Mouse (Mus musculus): ENCODE results near the gene Khdc3. TPM values are rescaled to one million over a fixed set of nuclear protein-coding genes. Genes with fewer than 3 reads are reported as not detected.
"Not testable (repeated sequence)": the region's sequence is repeated elsewhere in the genome, so short reads cannot be mapped to it uniquely, and the experiment has no call there.

Gene Khdc3
- polyA plus RNA-seq, 1 experiment from 2014 or later, result 0.21 TPM

- Histone ChIP-seq H3K27me3 (ENCODE audit: control insufficient read depth, insufficient read depth, low read length) (no peaks in the 10 kb centered on the region), H3K9me3 (ENCODE audit: control insufficient read depth, low read length) (no peaks in the 10 kb centered on the region), H3K4me1 (replicated peaks; ENCODE audit: control insufficient read depth, insufficient read depth, low read length) (peaks cover 7% of the 10 kb centered on the region; the same call in 1 of the 2 replicates), H3K36me3 (replicated peaks; ENCODE audit: control insufficient read depth, insufficient read depth) (peaks cover 29% of the 10 kb centered on the region), H3K27ac (peak within 1 kb of the TSS; percentile 51), H3K4me3 (replicated peaks; ENCODE audit: low read length) (peak within 1 kb of the TSS; percentile 92), H3K9ac (peak within 1 kb of the TSS; percentile 74), H3K4me2 (replicated peaks) (peak within 1 kb of the TSS; percentile 65)
- ATAC-seq (ENCODE audit: low FRiP score) (peak; percentile 99), DNase-seq (ENCODE audit: low spot score) (peak; percentile 85)
- under 1% methylated on average over 64 of the region's 64 CpGs for WGBS
Measured at GRCm38 (mm10) chr9:73112919-73113906, 11.6 kb downstream of the Khdc3 start, which contains the start of gene Rsl24d1. Gene Rsl24d1, plus strand, starts transcription at chr9:73113426.

GRCm38 (mm10) chr9:73116704-73117103 is 15.1 kb downstream of the Khdc3 start:
- H3K4me1 ChIP-seq (replicated peaks; ENCODE audit: control insufficient read depth, insufficient read depth, low read length); H3K9ac ChIP-seq; H3K27me3 ChIP-seq (ENCODE audit: control insufficient read depth, insufficient read depth, low read length); H3K9me3 ChIP-seq (ENCODE audit: control insufficient read depth, low read length); DNase-seq (ENCODE audit: low spot score); H3K4me2 ChIP-seq (replicated peaks); H3K4me3 ChIP-seq (replicated peaks; ENCODE audit: low read length); ATAC-seq (ENCODE audit: low FRiP score); H3K27ac ChIP-seq: not testable (repeated sequence)
- H3K36me3 ChIP-seq (replicated peaks; ENCODE audit: control insufficient read depth, insufficient read depth), result peaks cover 54% of the 10 kb centered on the region
- 90% methylated on average over 5 of the region's 6 CpGs for WGBS

DNA sequence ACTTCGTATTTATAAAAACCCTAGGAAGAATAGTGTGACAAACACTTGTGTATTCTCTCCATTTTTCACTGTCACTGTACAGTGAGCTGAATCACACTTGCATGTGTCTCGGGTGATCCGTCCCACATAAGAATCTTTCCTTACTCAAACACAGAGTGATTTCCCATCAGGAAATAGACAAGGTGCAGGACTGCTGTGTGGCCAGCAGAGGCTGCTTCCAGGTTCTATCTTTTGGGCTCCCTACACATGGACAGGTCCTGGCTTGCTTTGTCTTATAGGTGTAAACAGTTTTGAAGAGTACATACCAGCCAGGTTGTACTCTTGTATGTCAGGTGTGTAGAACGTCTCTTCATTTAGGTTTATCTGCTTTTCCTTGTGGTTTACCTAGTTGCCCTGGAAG is 16.4 kb downstream of the Khdc3 start:
- Histone ChIP-seq H3K9ac (no peak overlapping the region), H3K4me1 (replicated peaks; ENCODE audit: control insufficient read depth, insufficient read depth, low read length) (peaks cover 7% of the 10 kb centered on the region; the same call in 1 of the 2 replicates), H3K27ac (no peak overlapping the region), H3K9me3 (ENCODE audit: control insufficient read depth, low read length) (no peaks in the 10 kb centered on the region), H3K4me3 (replicated peaks; ENCODE audit: low read length) (no peak overlapping the region), H3K36me3 (replicated peaks; ENCODE audit: control insufficient read depth, insufficient read depth) (peaks cover 65% of the 10 kb centered on the region), H3K4me2 (replicated peaks) (no peak overlapping the region), H3K27me3 (ENCODE audit: control insufficient read depth, insufficient read depth, low read length) (no peaks in the 10 kb centered on the region)
- DNase-seq (ENCODE audit: low spot score) (no peak), ATAC-seq (ENCODE audit: low FRiP score) (no peak)
- WGBS, result 90% methylated on average over 4 of the region's 4 CpGs

DNA sequence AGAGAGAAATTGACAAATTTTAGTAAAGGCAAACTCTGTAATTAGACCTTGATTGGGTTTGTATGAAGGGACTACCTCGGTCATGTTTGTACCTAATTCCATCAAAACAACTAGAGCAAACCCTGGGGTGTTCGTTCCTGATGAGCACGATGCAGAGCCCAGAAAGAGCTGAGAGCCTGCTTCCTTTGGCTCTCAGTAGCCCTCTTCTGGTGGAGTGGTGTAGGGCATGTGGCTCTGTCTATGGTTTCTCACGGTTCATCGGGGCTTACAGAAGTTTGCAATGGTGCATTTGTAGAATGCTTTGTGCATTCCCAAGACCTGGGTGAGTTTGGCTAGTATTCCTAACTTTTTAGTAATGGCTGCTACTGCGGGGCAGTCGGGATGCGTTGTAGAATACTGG is 20.1 kb downstream of the Khdc3 start:
- H3K36me3 ChIP-seq (replicated peaks; ENCODE audit: control insufficient read depth, insufficient read depth), result peaks cover 85% of the 10 kb centered on the region
- DNase-seq (ENCODE audit: low spot score), result peak; percentile 38
- H3K9me3 ChIP-seq (ENCODE audit: control insufficient read depth, low read length), result no peaks in the 10 kb centered on the region
- H3K4me1 ChIP-seq (replicated peaks; ENCODE audit: control insufficient read depth, insufficient read depth, low read length), result no peaks in the 10 kb centered on the region
- no peak overlapping the region for H3K27ac ChIP-seq
- 80% methylated on average over 8 of the region's 8 CpGs for WGBS
- H3K4me2 ChIP-seq (replicated peaks), result no peak overlapping the region
- ATAC-seq (ENCODE audit: low FRiP score), result no peak
- no peaks in the 10 kb centered on the region for H3K27me3 ChIP-seq (ENCODE audit: control insufficient read depth, insufficient read depth, low read length)
- no peak overlapping the region for H3K4me3 ChIP-seq (replicated peaks; ENCODE audit: low read length)
- no peak overlapping the region for H3K9ac ChIP-seq

DNA sequence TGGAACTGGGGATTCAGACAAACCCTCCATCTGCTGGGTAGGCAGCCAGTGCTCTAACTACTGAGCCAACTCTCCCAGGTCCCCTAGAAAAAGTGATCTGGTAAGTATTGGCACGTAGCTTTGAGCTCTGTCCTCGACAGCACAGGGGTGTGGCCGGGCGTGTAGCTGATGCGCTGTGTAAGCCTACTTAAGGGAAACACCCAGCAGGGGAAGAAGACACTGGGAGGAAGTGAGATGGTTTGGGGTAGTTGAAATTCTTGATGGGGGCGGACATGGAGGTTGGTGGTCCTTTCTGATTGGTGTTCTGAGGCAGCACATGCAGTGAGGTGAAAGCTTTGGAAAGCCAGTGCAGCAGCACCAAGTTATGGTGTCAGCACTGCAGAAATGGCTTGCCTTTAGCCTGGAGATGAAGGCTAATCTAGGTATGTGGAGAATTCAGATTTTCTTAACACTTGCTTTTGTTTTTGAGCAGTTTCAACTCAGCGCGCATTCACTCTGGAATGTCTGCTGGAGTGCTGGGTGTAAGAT is 23.5 kb downstream of the Khdc3 start:
- Histone ChIP-seq H3K36me3 (replicated peaks; ENCODE audit: control insufficient read depth, insufficient read depth) (peaks cover 96% of the 10 kb centered on the region), H3K4me1 (replicated peaks; ENCODE audit: control insufficient read depth, insufficient read depth, low read length) (no peaks in the 10 kb centered on the region), H3K9ac (no peak overlapping the region), H3K4me3 (replicated peaks; ENCODE audit: low read length) (no peak overlapping the region), H3K27ac (no peak overlapping the region), H3K9me3 (ENCODE audit: control insufficient read depth, low read length) (no peaks in the 10 kb centered on the region), H3K27me3 (ENCODE audit: control insufficient read depth, insufficient read depth, low read length) (no peaks in the 10 kb centered on the region), H3K4me2 (replicated peaks) (no peak overlapping the region)
- no peak for DNase-seq (ENCODE audit: low spot score)
- 95% methylated on average over 8 of the region's 8 CpGs for WGBS
- no peak for ATAC-seq (ENCODE audit: low FRiP score)

DNA sequence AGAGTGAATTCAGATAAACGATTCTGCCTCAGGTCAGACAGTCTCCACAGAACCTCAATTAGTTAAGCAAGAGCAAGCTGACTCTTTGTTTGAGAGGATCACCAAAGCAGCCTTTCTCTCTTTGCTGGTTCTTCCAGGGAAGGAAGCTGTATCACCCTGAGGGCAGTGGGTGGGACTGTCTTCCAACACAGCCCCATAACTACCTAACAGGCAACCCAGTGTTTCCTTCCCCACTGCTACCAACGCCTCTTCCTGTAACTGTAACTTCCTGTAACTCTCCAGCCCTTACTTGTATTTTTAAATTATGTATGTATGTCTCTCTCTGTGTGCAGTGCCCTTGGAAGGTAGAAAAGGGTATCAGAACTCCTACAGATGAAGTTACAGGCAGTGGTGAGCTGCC is 25.8 kb downstream of the Khdc3 start:
- Histone ChIP-seq H3K4me1 (replicated peaks; ENCODE audit: control insufficient read depth, insufficient read depth, low read length) (no peaks in the 10 kb centered on the region), H3K36me3 (replicated peaks; ENCODE audit: control insufficient read depth, insufficient read depth) (peaks cover 74% of the 10 kb centered on the region), H3K4me3 (replicated peaks; ENCODE audit: low read length) (no peak overlapping the region), H3K27ac (no peak overlapping the region), H3K27me3 (ENCODE audit: control insufficient read depth, insufficient read depth, low read length) (no peaks in the 10 kb centered on the region), H3K9ac (no peak overlapping the region), H3K9me3 (ENCODE audit: control insufficient read depth, low read length) (no peaks in the 10 kb centered on the region), H3K4me2 (replicated peaks) (no peak overlapping the region)
- DNase-seq (ENCODE audit: low spot score), result no peak
- no peak for ATAC-seq (ENCODE audit: low FRiP score)
- 98% methylated on average over 2 of the region's 2 CpGs for WGBS

DNA sequence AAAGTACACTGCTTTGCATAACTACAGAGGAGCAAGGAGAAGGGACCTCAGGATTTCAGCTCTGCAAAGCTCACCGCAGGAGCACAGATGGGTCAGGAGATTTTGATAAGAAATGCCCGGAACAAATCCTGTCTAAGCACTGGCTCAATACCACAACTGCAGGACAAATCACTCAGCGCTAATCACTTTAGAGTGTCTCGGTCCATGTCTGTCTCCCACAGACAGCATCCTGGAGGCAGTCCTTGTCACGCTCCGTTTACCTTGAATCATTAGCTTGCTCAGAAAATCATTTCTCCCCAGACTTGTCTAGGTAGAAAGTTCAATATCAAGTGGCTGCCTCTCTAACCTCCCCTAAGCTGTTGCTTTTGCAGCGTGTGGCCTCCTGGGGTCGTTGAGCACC is 28.2 kb downstream of the Khdc3 start:
- no peaks in the 10 kb centered on the region for H3K4me1 ChIP-seq (replicated peaks; ENCODE audit: control insufficient read depth, insufficient read depth, low read length)
- WGBS, result 78% methylated on average over 8 of the region's 8 CpGs
- H3K27ac ChIP-seq, result no peak overlapping the region
- no peak overlapping the region for H3K4me2 ChIP-seq (replicated peaks)
- H3K9me3 ChIP-seq (ENCODE audit: control insufficient read depth, low read length), result no peaks in the 10 kb centered on the region
- no peak overlapping the region for H3K4me3 ChIP-seq (replicated peaks; ENCODE audit: low read length)
- H3K9ac ChIP-seq, result no peak overlapping the region
- ATAC-seq (ENCODE audit: low FRiP score) (no peak), DNase-seq (ENCODE audit: low spot score) (no peak)
- peaks cover 50% of the 10 kb centered on the region for H3K36me3 ChIP-seq (replicated peaks; ENCODE audit: control insufficient read depth, insufficient read depth)
- H3K27me3 ChIP-seq (ENCODE audit: control insufficient read depth, insufficient read depth, low read length), result no peaks in the 10 kb centered on the region

- Histone ChIP-seq H3K4me2 (replicated peaks) (no peak overlapping the region), H3K4me3 (replicated peaks; ENCODE audit: low read length) (no peak overlapping the region), H3K27me3 (ENCODE audit: control insufficient read depth, insufficient read depth, low read length) (no peaks in the 10 kb centered on the region), H3K36me3 (replicated peaks; ENCODE audit: control insufficient read depth, insufficient read depth) (peaks cover 44% of the 10 kb centered on the region), H3K4me1 (replicated peaks; ENCODE audit: control insufficient read depth, insufficient read depth, low read length) (no peaks in the 10 kb centered on the region), H3K9ac (no peak overlapping the region), H3K27ac (no peak overlapping the region), H3K9me3 (ENCODE audit: control insufficient read depth, low read length) (no peaks in the 10 kb centered on the region)
- DNase-seq (ENCODE audit: low spot score), result no peak
- 92% methylated on average over 4 of the region's 4 CpGs for WGBS
- no peak for ATAC-seq (ENCODE audit: low FRiP score)
Measured at GRCm38 (mm10) chr9:73130529-73130928, 28.9 kb downstream of the Khdc3 start.

DNA sequence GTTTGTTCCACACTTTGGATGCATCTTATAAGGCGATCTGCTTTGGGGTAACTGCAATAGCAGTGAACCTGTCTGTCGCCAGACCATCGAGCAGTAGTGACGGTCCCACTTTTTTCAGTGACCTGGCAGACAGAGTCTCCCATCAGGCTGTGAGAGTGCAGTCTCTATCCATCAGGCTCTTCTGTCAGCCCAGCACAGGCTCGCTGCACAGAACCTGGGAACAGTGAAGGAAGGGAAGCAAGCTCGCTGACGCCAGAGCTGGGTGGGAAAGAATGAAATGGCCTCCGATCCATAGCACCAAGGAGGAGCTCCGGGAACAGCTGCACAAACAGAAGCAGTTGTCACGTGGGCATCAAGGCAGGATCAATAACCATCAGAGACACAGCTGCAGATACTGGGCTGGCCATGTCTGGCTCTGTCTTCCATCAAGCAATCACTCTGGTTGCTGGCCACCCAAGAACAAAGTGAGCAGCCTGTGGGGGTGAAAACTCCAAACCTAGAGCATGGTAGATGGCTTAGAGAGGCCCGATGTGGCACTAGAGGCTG is 35.8 kb downstream of the Khdc3 start:
- H3K4me3 ChIP-seq (replicated peaks; ENCODE audit: low read length), result no peak overlapping the region
- H3K27ac ChIP-seq, result no peak overlapping the region
- ATAC-seq (ENCODE audit: low FRiP score) (no peak), DNase-seq (ENCODE audit: low spot score) (no peak)
- no peaks in the 10 kb centered on the region for H3K4me1 ChIP-seq (replicated peaks; ENCODE audit: control insufficient read depth, insufficient read depth, low read length)
- WGBS, result 78% methylated on average over 11 of the region's 11 CpGs
- H3K36me3 ChIP-seq (replicated peaks; ENCODE audit: control insufficient read depth, insufficient read depth), result no peaks in the 10 kb centered on the region
- no peak overlapping the region for H3K9ac ChIP-seq
- no peaks in the 10 kb centered on the region for H3K27me3 ChIP-seq (ENCODE audit: control insufficient read depth, insufficient read depth, low read length)
- no peaks in the 10 kb centered on the region for H3K9me3 ChIP-seq (ENCODE audit: control insufficient read depth, low read length)
- no peak overlapping the region for H3K4me2 ChIP-seq (replicated peaks)

Data from hindbrain, embryonic 14.5 days (tissue).